Mouse (Mus musculus) thymus, postnatal 25 days (tissue): Measurements from ENCODE around the gene Arv1.

Experiments
- DNase-seq: peaks from one replicate; pipeline ENCODE4 v3.0.0; 2022

Gene Arv1

GRCm38 (mm10) chr8:124732828-124733227 is 10.9 kb downstream of the Arv1 start:
- no peak for DNase-seq

- no peak for DNase-seq
Observed at GRCm38 (mm10) chr8:124735371-124735911, 13.5 kb downstream of the Arv1 start.

GRCm38 (mm10) chr8:124739268-124739667 is 17.3 kb downstream of the Arv1 start:
- peak; percentile 43 for DNase-seq

GRCm38 (mm10) chr8:124746661-124747060 is 24.7 kb downstream of the Arv1 start:
- no peak for DNase-seq

- no peak for DNase-seq
Observed at GRCm38 (mm10) chr8:124751191-124751590, 29.3 kb downstream of the Arv1 start.

- DNase-seq, result peak; percentile 62
Observed at GRCm38 (mm10) chr8:124751709-124752173, 29.8 kb downstream of the Arv1 start, which contains the start of gene Fam89a. Fam89a (minus strand) TSS chr8:124751832.

GRCm38 (mm10) chr8:124752325-124752862 is 30.5 kb downstream of the Arv1 start:
- no peak for DNase-seq

- no peak for DNase-seq
Observed at GRCm38 (mm10) chr8:124754101-124754791, 32.3 kb downstream of the Arv1 start.

- no peak for DNase-seq
Observed at GRCm38 (mm10) chr8:124754792-124755190, 32.9 kb downstream of the Arv1 start.

- DNase-seq, result no peak
Observed at GRCm38 (mm10) chr8:124755481-124755880, 33.5 kb downstream of the Arv1 start.

GRCm38 (mm10) chr8:124756153-124756552 is 34.2 kb downstream of the Arv1 start:
- no peak for DNase-seq

- DNase-seq, result no peak
Observed at GRCm38 (mm10) chr8:124756601-124757000, 34.7 kb downstream of the Arv1 start.

GRCm38 (mm10) chr8:124758544-124758943 is 36.6 kb downstream of the Arv1 start:
- DNase-seq, result peak; percentile 59

GRCm38 (mm10) chr8:124763061-124763460 is 41.1 kb downstream of the Arv1 start:
- no peak for DNase-seq

GRCm38 (mm10) chr8:124772389-124772788 is 50.5 kb downstream of the Arv1 start:
- no peak for DNase-seq

GRCm38 (mm10) chr8:124775695-124776094 is 53.8 kb downstream of the Arv1 start:
- DNase-seq, result peak; percentile 62

- no peak for DNase-seq
Observed at GRCm38 (mm10) chr8:124780236-124780635, 58.3 kb downstream of the Arv1 start.

GRCm38 (mm10) chr8:124782431-124782830 is 60.5 kb downstream of the Arv1 start:
- DNase-seq, result no peak

- no peak for DNase-seq
Observed at GRCm38 (mm10) chr8:124783228-124783627, 61.3 kb downstream of the Arv1 start.
